Mouse (Mus musculus) kidney, postnatal 0 days (tissue): Measurements from ENCODE around the gene Gamt. TPM values are rescaled to one million over a fixed set of nuclear protein-coding genes. Genes with fewer than 3 reads are reported as not detected.
A peak's percentile ranks its signal among the peaks of the same experiment; 100 is the strongest.

Source experiments
- ATAC-seq: fragments of 200-750 bp; cut with Nextera tagmentation; replicated peaks from 2 replicates; pipeline ENCODE4 v1.8.0; 2017; ENCODE audit warnings: low read depth, moderate number of reproducible peaks, moderate TSS enrichment, moderate library complexity; ENCODE audit not compliant: low FRiP score
- DNase-seq: peaks from one replicate; pipeline ENCODE4 v3.0.0-alpha.2; 2016; ENCODE audit warnings: low spot score
- H3K27ac ChIP-seq: fragments of 300-500 bp; sonication (generic); 2 replicates; pipeline ENCODE4 v1.5.1; 2014; ENCODE audit warnings: mild to moderate bottlenecking
- H3K27me3 ChIP-seq: fragments of 300-500 bp; sonication (generic); 2 replicates; pipeline ENCODE4 v1.6.1; 2014; ENCODE audit warnings: low read length, mixed read lengths; ENCODE audit not compliant: insufficient read depth
- H3K36me3 ChIP-seq: fragments of 300-500 bp; sonication (generic); 2 replicates; pipeline ENCODE4 v1.6.1; 2014; ENCODE audit warnings: low read length, mixed read lengths; ENCODE audit not compliant: insufficient read depth
- H3K4me1 ChIP-seq: fragments of 300-500 bp; sonication (generic); replicated peaks from 2 replicates; pipeline ENCODE4 v1.6.1; 2014; ENCODE audit warnings: antibody characterized with exemption, low read length, mixed read lengths; ENCODE audit not compliant: insufficient read depth
- H3K4me2 ChIP-seq: fragments of 300-500 bp; sonication (generic); 2 replicates; pipeline ENCODE4 v1.6.1; 2014; ENCODE audit warnings: mild to moderate bottlenecking, low read length, moderate library complexity, mixed read lengths
- H3K4me3 ChIP-seq: fragments of 300-500 bp; sonication (generic); replicated peaks from 2 replicates; pipeline ENCODE4 v1.5.1; 2014; ENCODE audit warnings: low read depth, low read length
- H3K9ac ChIP-seq: fragments of 300-500 bp; sonication (generic); 2 replicates; pipeline ENCODE4 v1.6.1; 2014; ENCODE audit warnings: low read depth, low read length
- H3K9me3 ChIP-seq: fragments of 300-500 bp; sonication (generic); replicated peaks from 2 replicates; pipeline ENCODE4 v1.6.1; 2016; ENCODE audit warnings: low read length, inconsistent platforms, mixed read lengths
- CTCF ChIP-seq: IDR thresholded peaks from 2 replicates; pipeline ENCODE4 v1.5.1; 2016; ENCODE audit warnings: antibody characterized with exemption, low read depth, mild to moderate bottlenecking, moderate library complexity
- WGBS: fragments of 180-500 bp; shearing (Covaris S2); extraction: QIAGEN DNeasy Blood & Tissue Kit; methylation state at CpG from one replicate; pipeline ENCODE4 v1.1.7; 2014; 5-methylcytosine and 5-hydroxymethylcytosine counted together
- polyA plus RNA-seq: library from polyadenylated mRNA; unstranded; fragments of >200 nt; fragmentation: Nextera tagmentation; extraction: Ambion mirVana; gene quantifications from 2 replicates; pipeline ENCODE4 v1.2.1, GENCODE M21; 2015

Gamt gene
- polyA plus RNA-seq, 1 experiment from 2014 or later = 25.5 TPM

- DNase-seq (no peak), ATAC-seq (no peak)
- Histone ChIP-seq H3K9ac (no peak overlapping the region), H3K9me3 (no peaks in the 10 kb centered on the region), H3K4me3 (no peak overlapping the region), H3K27ac (no peak overlapping the region), H3K27me3 (no peaks in the 10 kb centered on the region), H3K36me3 (peaks cover 70% of the 10 kb centered on the region), H3K4me1 (no peaks in the 10 kb centered on the region), H3K4me2 (no peak overlapping the region)
- TF ChIP-seq CTCF = no peak
- whole genome bisulfite sequencing = 64% methylated on average over 9 of the region's 9 CpGs
These were observed 18.7 kb downstream of the Gamt start for GRCm38 (mm10) chr10:80242088-80242487.

DNA sequence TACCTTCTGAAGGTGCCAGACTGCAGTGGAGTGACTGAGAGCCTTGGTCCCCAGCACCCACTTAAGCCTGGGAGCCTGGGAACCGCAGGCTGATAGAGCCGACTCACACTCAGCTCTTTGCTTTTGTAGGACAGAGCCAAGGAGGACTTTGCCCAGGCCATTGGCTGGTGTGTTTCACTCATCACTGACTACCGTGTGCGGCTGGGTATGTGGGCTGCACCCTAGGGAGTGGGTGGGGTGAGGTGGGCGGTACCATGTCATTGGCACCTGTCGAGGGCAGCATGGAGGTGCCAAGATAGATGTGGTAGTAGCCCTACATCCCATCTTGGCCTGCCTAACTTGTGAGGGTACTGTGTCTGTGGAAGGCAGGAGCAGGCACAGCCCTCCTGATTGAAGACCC lies 21.0 kb downstream of the Gamt start:
- H3K36me3 ChIP-seq = peaks cover 87% of the 10 kb centered on the region
- no peak overlapping the region for H3K4me3 ChIP-seq
- DNase-seq = no peak
- no peak for ATAC-seq
- no peak overlapping the region for H3K9ac ChIP-seq
- H3K4me1 ChIP-seq = no peaks in the 10 kb centered on the region
- no peak overlapping the region for H3K27ac ChIP-seq
- H3K4me2 ChIP-seq = no peak overlapping the region
- H3K27me3 ChIP-seq = no peaks in the 10 kb centered on the region
- 76% methylated on average over 6 of the region's 6 CpGs for WGBS
- no peaks in the 10 kb centered on the region for H3K9me3 ChIP-seq
- TF ChIP-seq CTCF = no peak

DNA sequence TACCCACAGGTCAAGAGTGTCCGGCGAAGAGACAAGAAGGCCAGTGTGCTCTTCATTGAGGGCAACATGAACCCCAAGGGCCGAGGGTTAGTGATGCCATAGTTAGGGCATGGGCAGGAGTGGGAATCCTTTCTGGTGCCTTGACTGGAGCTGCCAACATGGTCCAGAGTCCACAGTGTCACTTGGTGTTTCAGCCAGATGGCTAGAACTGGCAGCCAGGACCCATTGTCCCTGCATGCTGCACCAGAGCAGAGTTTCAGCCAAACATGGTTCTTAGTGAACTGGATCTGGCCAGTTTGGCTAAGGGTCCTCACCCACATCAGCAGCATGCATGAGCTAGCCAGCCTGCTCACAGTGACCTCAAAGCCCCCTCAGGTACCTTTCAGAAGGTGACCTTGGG lies 22.5 kb downstream of the Gamt start:
- no peak overlapping the region for H3K4me2 ChIP-seq
- H3K27me3 ChIP-seq = no peaks in the 10 kb centered on the region
- H3K27ac ChIP-seq = no peak overlapping the region
- ATAC-seq (no peak), DNase-seq (no peak)
- no peak overlapping the region for H3K9ac ChIP-seq
- H3K36me3 ChIP-seq = peaks cover 84% of the 10 kb centered on the region
- peaks cover under 1% of the 10 kb centered on the region; the same call in 1 of the 2 replicates for H3K4me1 ChIP-seq
- H3K9me3 ChIP-seq = no peaks in the 10 kb centered on the region
- no peak overlapping the region for H3K4me3 ChIP-seq
- 88% methylated on average over 3 of the region's 3 CpGs for WGBS
- TF ChIP-seq CTCF = no peak

GRCm38 (mm10) chr10:80237020-80237419 lies 23.8 kb downstream of the Gamt start:
- Histone ChIP-seq H3K4me3 (no peak overlapping the region), H3K4me1 (peaks cover 4% of the 10 kb centered on the region; the same call in 1 of the 2 replicates), H3K36me3 (peaks cover 86% of the 10 kb centered on the region), H3K9ac (no peak overlapping the region), H3K27me3 (no peaks in the 10 kb centered on the region), H3K27ac (no peak overlapping the region), H3K4me2 (no peak overlapping the region), H3K9me3 (no peaks in the 10 kb centered on the region)
- TF ChIP-seq CTCF = no peak
- DNase-seq (no peak), ATAC-seq (no peak)
- 86% methylated on average over 4 of the region's 4 CpGs for WGBS

DNA sequence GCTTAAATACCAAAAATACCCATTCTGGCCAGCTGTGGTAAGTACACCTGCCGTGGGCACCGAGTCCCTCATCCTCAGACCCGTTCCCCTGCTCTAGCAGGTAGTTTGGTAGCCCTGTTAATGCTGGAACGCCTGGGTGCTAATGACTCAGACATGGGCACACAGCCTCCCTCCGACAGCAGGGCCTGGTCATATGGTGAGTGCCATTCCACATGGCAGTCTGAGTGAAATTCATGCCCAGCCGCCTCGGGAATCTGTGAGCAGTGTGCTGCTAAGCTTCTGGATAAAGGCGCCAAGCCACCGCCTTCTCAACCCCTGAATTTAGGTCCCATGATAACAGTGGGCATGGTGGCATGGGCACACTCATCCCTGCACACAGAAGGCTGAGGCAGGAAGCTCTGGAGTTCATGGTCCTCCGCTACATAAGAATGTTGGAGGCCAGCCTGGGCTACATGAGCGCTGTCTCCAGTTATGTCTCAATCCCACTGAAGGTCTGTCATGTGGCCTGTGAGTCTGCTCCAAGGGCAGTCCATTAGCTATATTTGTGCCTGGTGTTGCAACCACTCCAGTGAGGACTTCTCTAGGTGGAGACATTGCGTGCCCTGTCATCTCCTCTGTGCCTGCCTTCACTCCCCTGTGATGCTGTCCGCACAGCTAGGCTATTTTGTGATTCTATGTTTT lies 24.5 kb downstream of the Gamt start:
- WGBS = 94% methylated on average over 13 of the region's 13 CpGs
- DNase-seq = no peak
- no peak for ATAC-seq

GRCm38 (mm10) chr10:80227877-80228775 lies 32.7 kb downstream of the Gamt start:
- ATAC-seq (no peak), DNase-seq (no peak)
- WGBS = 33% methylated on average over 15 of the region's 15 CpGs
- Histone ChIP-seq H3K4me2 (peak overlapping the region; percentile 93), H3K27ac (peak overlapping the region; percentile 54), H3K4me1 (peaks cover 26% of the 10 kb centered on the region), H3K27me3 (no peaks in the 10 kb centered on the region), H3K9ac (peak overlapping the region; percentile 91), H3K36me3 (peaks cover 30% of the 10 kb centered on the region), H3K4me3 (peak overlapping the region; percentile 84; the same call in 1 of the 2 replicates), H3K9me3 (no peaks in the 10 kb centered on the region)
- no peak for TF ChIP-seq CTCF

More for the DNA sequence above, 24.5 kb downstream of the Gamt start:
- no peak overlapping the region for H3K9ac ChIP-seq
- H3K4me2 ChIP-seq = no peak overlapping the region
- peaks cover 88% of the 10 kb centered on the region for H3K36me3 ChIP-seq
- no peaks in the 10 kb centered on the region for H3K27me3 ChIP-seq
- peaks cover 4% of the 10 kb centered on the region; the same call in 1 of the 2 replicates for H3K4me1 ChIP-seq
- TF ChIP-seq CTCF = no peak
- no peak overlapping the region for H3K27ac ChIP-seq
- H3K9me3 ChIP-seq = no peaks in the 10 kb centered on the region
- H3K4me3 ChIP-seq = no peak overlapping the region
